Mouse (Mus musculus) embryo, embryonic 9.5 days (tissue): ENCODE measurements at regions not wholly inside any gene's neighbourhood (a gene's known extent, or its start where the extent isn't known, plus 50 kb on each side); places are given as distances from the start of the nearest gene placed in this dataset.

Experiments
- DNase-seq: peaks from one replicate; pipeline ENCODE4 v3.0.0-alpha.2; 2017; ENCODE audit errors: extremely low spot score

- no peak for DNase-seq
Observed at GRCm38 (mm10) chr16:54770871-54771270, 526.9 kb downstream of the Zpld1 start.

- DNase-seq = no peak
Observed at GRCm38 (mm10) chr16:54744188-54744587, 553.6 kb downstream of the Zpld1 start.

GRCm38 (mm10) chr16:54733516-54733915 lies 564.3 kb downstream of the Zpld1 start:
- no peak for DNase-seq

- no peak for DNase-seq
Observed at GRCm38 (mm10) chr16:54707880-54708279, 589.9 kb downstream of the Zpld1 start.

GRCm38 (mm10) chr16:54682815-54683214 lies 615.0 kb downstream of the Zpld1 start:
- DNase-seq = peak; percentile 14

- DNase-seq = no peak
Observed at GRCm38 (mm10) chr16:54648728-54649525, 648.9 kb downstream of the Zpld1 start.

- no peak for DNase-seq
Observed at GRCm38 (mm10) chr16:54647821-54648220, 650.0 kb downstream of the Zpld1 start.

- DNase-seq = no peak
Observed at GRCm38 (mm10) chr16:54646252-54646651, 651.5 kb downstream of the Zpld1 start.

- DNase-seq = no peak
Observed at GRCm38 (mm10) chr16:54629183-54629582, 668.6 kb downstream of the Zpld1 start.

GRCm38 (mm10) chr16:54592643-54593042 lies 705.1 kb downstream of the Zpld1 start:
- no peak for DNase-seq
